Mouse (Mus musculus) intestine, postnatal 0 days (tissue): Measurements from ENCODE around the gene Eif2ak4. TPM values are rescaled to one million over a fixed set of nuclear protein-coding genes. Genes with fewer than 3 reads are reported as not detected.

Experiments used
- ATAC-seq: fragments of 200-750 bp; cut with Nextera tagmentation; 2 replicates; pipeline ENCODE4 v1.8.0; 2017; ENCODE audit warnings: mild to moderate bottlenecking, moderate TSS enrichment, moderate library complexity
- H3K27ac ChIP-seq: fragments of 300-500 bp; sonication (generic); 2 replicates; pipeline ENCODE4 v1.5.1; 2014; ENCODE audit warnings: mild to moderate bottlenecking, low read depth, low read length, moderate library complexity
- H3K27me3 ChIP-seq: fragments of 300-500 bp; sonication (generic); replicated peaks from 2 replicates; pipeline ENCODE4 v1.6.1; 2014; ENCODE audit warnings: low read length, mixed read lengths; ENCODE audit not compliant: control insufficient read depth, insufficient read depth
- H3K36me3 ChIP-seq: fragments of 300-500 bp; sonication (generic); 2 replicates; pipeline ENCODE4 v1.6.1; 2014; ENCODE audit warnings: mild to moderate bottlenecking, moderate library complexity; ENCODE audit not compliant: control insufficient read depth, insufficient read depth
- H3K4me1 ChIP-seq: fragments of 300-500 bp; sonication (generic); replicated peaks from 2 replicates; pipeline ENCODE4 v1.6.1; 2014; ENCODE audit warnings: antibody characterized with exemption, low read length, mixed read lengths; ENCODE audit not compliant: control insufficient read depth, insufficient read depth
- H3K4me2 ChIP-seq: fragments of 300-500 bp; sonication (generic); replicated peaks from 2 replicates; pipeline ENCODE4 v1.6.1; 2014; ENCODE audit warnings: low read depth, mild to moderate bottlenecking, moderate library complexity
- H3K4me3 ChIP-seq: fragments of 300-500 bp; sonication (generic); 2 replicates; pipeline ENCODE4 v1.5.1; 2014; ENCODE audit warnings: low read depth, low read length
- H3K9ac ChIP-seq: fragments of 300-500 bp; sonication (generic); 2 replicates; pipeline ENCODE4 v1.6.1; 2014; ENCODE audit warnings: mild to moderate bottlenecking, low read depth, low read length
- H3K9me3 ChIP-seq: fragments of 300-500 bp; sonication (generic); 2 replicates; pipeline ENCODE4 v1.6.1; 2016; ENCODE audit warnings: mixed run types; ENCODE audit not compliant: control insufficient read depth
- CTCF ChIP-seq: sonication (generic); IDR thresholded peaks from 2 replicates; pipeline ENCODE4 v1.5.1; 2016; ENCODE audit warnings: low read depth, mild to moderate bottlenecking, control low read depth, antibody characterized with exemption, moderate library complexity
- WGBS: fragments of 180-500 bp; shearing (Covaris S2); extraction: QIAGEN DNeasy Blood & Tissue Kit; methylation state at CpG from one replicate; pipeline ENCODE4 v1.1.7; 2014; 5-methylcytosine and 5-hydroxymethylcytosine counted together
- polyA plus RNA-seq: library from polyadenylated mRNA; unstranded; fragments of >200 nt; fragmentation: Nextera tagmentation; extraction: Ambion mirVana; gene quantifications from 2 replicates; pipeline ENCODE4 v1.2.1, GENCODE M21; 2015

Eif2ak4 gene
- polyA plus RNA-seq, 1 experiment from 2014 or later = 3.7 TPM

GRCm38 (mm10) chr2:118451056-118451455 lies 62.6 kb downstream of the Eif2ak4 start:
- H3K4me2 ChIP-seq = no peak overlapping the region
- no peak overlapping the region for H3K27ac ChIP-seq
- WGBS = 77% methylated on average over 6 of the region's 6 CpGs
- H3K36me3 ChIP-seq = peaks cover 23% of the 10 kb centered on the region
- no peaks in the 10 kb centered on the region for H3K9me3 ChIP-seq
- H3K27me3 ChIP-seq = no peaks in the 10 kb centered on the region
- no peak overlapping the region for H3K9ac ChIP-seq
- H3K4me1 ChIP-seq = no peaks in the 10 kb centered on the region
- no peak for TF ChIP-seq CTCF
- no peak for ATAC-seq
- no peak overlapping the region for H3K4me3 ChIP-seq

GRCm38 (mm10) chr2:118457029-118457428 lies 68.6 kb downstream of the Eif2ak4 start:
- Histone ChIP-seq H3K9ac (no peak overlapping the region), H3K9me3 (no peaks in the 10 kb centered on the region), H3K4me1 (no peaks in the 10 kb centered on the region), H3K4me2 (no peak overlapping the region), H3K27me3 (no peaks in the 10 kb centered on the region), H3K36me3 (peaks cover 28% of the 10 kb centered on the region), H3K27ac (no peak overlapping the region), H3K4me3 (no peak overlapping the region)
- no peak for ATAC-seq
- WGBS = 97% methylated on average over 3 of the region's 3 CpGs
- no peak for TF ChIP-seq CTCF

GRCm38 (mm10) chr2:118457463-118458261 lies 69.2 kb downstream of the Eif2ak4 start:
- 91% methylated on average over 13 of the region's 13 CpGs for WGBS

GRCm38 (mm10) chr2:118461480-118462165 lies 73.2 kb downstream of the Eif2ak4 start:
- no peak for ATAC-seq
- Histone ChIP-seq H3K4me1 (no peaks in the 10 kb centered on the region), H3K27ac (no peak overlapping the region), H3K27me3 (no peaks in the 10 kb centered on the region), H3K9me3 (no peaks in the 10 kb centered on the region), H3K4me2 (no peak overlapping the region), H3K36me3 (peaks cover 57% of the 10 kb centered on the region), H3K9ac (no peak overlapping the region), H3K4me3 (no peak overlapping the region)
- TF ChIP-seq CTCF = no peak
- 73% methylated on average over 16 of the region's 16 CpGs for WGBS

More at GRCm38 (mm10) chr2:118457463-118458261, 69.2 kb downstream of the Eif2ak4 start:
- Histone ChIP-seq H3K9me3 (no peaks in the 10 kb centered on the region), H3K4me2 (no peak overlapping the region), H3K27ac (no peak overlapping the region), H3K4me1 (no peaks in the 10 kb centered on the region), H3K27me3 (no peaks in the 10 kb centered on the region), H3K4me3 (no peak overlapping the region), H3K9ac (no peak overlapping the region), H3K36me3 (peaks cover 33% of the 10 kb centered on the region)
- ATAC-seq = no peak
- no peak for TF ChIP-seq CTCF

- 96% methylated on average over 5 of the region's 5 CpGs for WGBS
- H3K4me1 ChIP-seq = no peaks in the 10 kb centered on the region
- H3K27ac ChIP-seq = no peak overlapping the region
- H3K4me3 ChIP-seq = no peak overlapping the region
- peaks cover 53% of the 10 kb centered on the region for H3K36me3 ChIP-seq
- H3K9ac ChIP-seq = no peak overlapping the region
- ATAC-seq = no peak
- no peak for TF ChIP-seq CTCF
- no peaks in the 10 kb centered on the region for H3K9me3 ChIP-seq
- no peak overlapping the region for H3K4me2 ChIP-seq
- H3K27me3 ChIP-seq = no peaks in the 10 kb centered on the region
Measured at GRCm38 (mm10) chr2:118463480-118463879, 75.1 kb downstream of the Eif2ak4 start.

GRCm38 (mm10) chr2:118464450-118464849 lies 76.0 kb downstream of the Eif2ak4 start:
- no peak for TF ChIP-seq CTCF

More at GRCm38 (mm10) chr2:118464450-118464849, 76.0 kb downstream of the Eif2ak4 start:
- ATAC-seq = no peak
- Histone ChIP-seq H3K9me3 (no peaks in the 10 kb centered on the region), H3K9ac (no peak overlapping the region), H3K27me3 (no peaks in the 10 kb centered on the region), H3K4me1 (no peaks in the 10 kb centered on the region), H3K27ac (no peak overlapping the region), H3K4me3 (no peak overlapping the region), H3K36me3 (peaks cover 55% of the 10 kb centered on the region), H3K4me2 (no peak overlapping the region)
- WGBS = 78% methylated on average over 3 of the region's 3 CpGs
